Mouse (Mus musculus): ENCODE measurements around the gene Cd302. TPM values are rescaled to one million over a fixed set of nuclear protein-coding genes. Genes with fewer than 3 reads are reported as not detected.

Cd302 gene
- total RNA-seq (2017) = 2.3 and 4.0 TPM in 2 replicates

- no peak for ATAC-seq (ENCODE audit: extremely low read depth, insufficient number of reproducible peaks, low FRiP score, poor library complexity, severe bottlenecking)
These were observed at the start of gene Cd302 for GRCm38 (mm10) chr2:60284467-60284821. Cd302 (minus strand) TSS chr2:60284488.

GRCm38 (mm10) chr2:60328641-60329040, 44.4 kb upstream of the Cd302 start:
- ATAC-seq (ENCODE audit: extremely low read depth, insufficient number of reproducible peaks, low FRiP score, poor library complexity, severe bottlenecking) = no peak

DNA sequence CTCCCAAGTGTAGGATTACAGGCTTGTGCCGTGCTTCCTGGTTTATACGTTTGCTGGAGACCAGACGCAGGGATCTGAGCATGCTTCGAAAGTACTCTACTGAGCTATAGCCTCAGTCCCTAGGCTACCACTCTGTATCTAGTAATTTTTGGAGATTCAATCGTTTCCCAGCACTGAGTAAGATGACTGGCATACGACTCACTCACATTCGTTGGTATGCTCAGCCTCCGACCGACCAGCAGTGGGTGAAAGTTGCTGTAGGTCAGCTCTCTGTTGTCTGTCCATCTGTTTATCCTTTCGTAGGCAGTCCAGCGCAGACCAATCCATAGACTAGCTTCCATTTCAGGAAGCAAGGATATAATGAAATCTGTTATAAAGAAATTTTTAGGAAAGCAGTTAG, 43.3 kb upstream of the Cd302 start:
- ATAC-seq (ENCODE audit: extremely low read depth, insufficient number of reproducible peaks, low FRiP score, poor library complexity, severe bottlenecking) = no peak

- no peak for ATAC-seq (ENCODE audit: extremely low read depth, insufficient number of reproducible peaks, low FRiP score, poor library complexity, severe bottlenecking)
These were observed 42.7 kb upstream of the Cd302 start for GRCm38 (mm10) chr2:60326948-60327347.

GRCm38 (mm10) chr2:60323411-60323810, 39.1 kb upstream of the Cd302 start:
- ATAC-seq (ENCODE audit: extremely low read depth, insufficient number of reproducible peaks, low FRiP score, poor library complexity, severe bottlenecking) = peak; percentile 58; the same call in 1 of the 2 replicates

DNA sequence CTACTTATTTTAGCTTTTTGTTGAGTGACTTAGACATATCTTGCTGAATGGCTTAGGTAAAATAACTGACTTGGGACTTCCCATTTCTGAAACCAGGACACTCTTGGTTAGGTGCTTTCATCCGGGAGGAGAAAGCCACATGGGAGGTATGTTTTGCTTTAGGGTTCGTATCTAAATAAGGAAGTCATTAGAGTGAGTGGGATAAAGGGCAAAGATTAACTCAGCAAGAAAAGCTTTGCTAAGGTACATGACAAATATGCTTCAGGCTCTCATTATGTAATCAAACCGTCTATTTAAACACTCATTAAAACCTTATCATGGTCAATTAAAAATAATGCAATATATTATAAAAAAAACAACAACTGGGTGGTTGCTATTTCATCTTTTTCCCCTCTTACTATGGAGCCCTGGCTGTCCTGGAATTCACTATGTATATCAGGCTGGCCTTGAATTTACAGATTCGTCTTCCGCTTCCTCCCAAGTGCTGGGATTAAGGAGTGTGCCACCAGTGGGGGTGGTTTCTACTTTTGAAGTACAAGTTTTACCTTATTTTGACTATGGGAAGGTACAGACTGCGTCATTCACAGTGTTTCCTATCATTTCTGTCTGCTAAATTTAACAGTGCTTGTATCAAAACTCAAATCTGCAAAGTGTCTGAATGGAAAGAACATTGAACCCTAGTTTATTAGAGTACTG, 37.9 kb upstream of the Cd302 start:
- no peak for ATAC-seq (ENCODE audit: extremely low read depth, insufficient number of reproducible peaks, low FRiP score, poor library complexity, severe bottlenecking)

DNA sequence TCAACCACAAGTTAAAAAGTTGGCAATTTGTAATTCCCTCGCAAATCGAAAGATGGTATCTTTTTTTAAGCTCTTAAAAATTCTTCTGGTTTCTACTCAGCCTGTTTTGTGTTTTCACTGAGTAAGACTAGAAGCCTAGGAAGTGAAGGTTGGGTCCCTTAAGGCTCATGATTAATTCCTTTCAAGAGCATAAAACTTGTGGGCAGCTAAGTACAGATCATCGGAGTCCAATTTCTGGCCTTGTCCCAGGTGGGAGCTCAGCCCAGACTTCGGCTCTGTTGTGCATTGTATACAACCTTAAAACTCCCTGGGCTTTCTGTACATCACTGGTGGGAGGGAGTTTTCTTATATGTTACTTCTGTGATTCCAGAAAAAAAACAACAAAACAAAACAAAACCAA, 19.5 kb upstream of the Cd302 start:
- no peak for ATAC-seq (ENCODE audit: extremely low read depth, insufficient number of reproducible peaks, low FRiP score, poor library complexity, severe bottlenecking)

DNA sequence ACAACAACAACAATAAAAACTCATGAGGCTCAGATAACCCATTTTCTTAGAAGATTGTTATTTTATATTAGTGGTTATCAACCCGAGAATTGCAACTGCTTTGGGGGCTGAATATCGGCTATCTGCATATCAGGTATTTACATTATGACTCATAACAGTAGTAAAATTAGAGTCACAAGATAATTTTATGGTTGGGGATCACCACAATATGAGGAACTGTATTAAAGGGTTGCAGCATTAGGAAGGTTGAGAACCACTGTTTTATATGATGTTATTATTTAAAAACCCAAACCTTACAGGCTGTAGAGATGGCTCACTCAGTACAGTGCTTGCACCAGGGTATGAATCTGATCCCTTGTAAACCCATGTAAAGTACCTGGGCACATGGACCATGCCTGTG, 15.0 kb upstream of the Cd302 start:
- no peak for ATAC-seq (ENCODE audit: extremely low read depth, insufficient number of reproducible peaks, low FRiP score, poor library complexity, severe bottlenecking)

GRCm38 (mm10) chr2:60298266-60298665, 14.0 kb upstream of the Cd302 start:
- peak; percentile 99 for ATAC-seq (ENCODE audit: extremely low read depth, insufficient number of reproducible peaks, low FRiP score, poor library complexity, severe bottlenecking)

GRCm38 (mm10) chr2:60291381-60291780, 7.1 kb upstream of the Cd302 start:
- no peak for ATAC-seq (ENCODE audit: extremely low read depth, insufficient number of reproducible peaks, low FRiP score, poor library complexity, severe bottlenecking)

DNA sequence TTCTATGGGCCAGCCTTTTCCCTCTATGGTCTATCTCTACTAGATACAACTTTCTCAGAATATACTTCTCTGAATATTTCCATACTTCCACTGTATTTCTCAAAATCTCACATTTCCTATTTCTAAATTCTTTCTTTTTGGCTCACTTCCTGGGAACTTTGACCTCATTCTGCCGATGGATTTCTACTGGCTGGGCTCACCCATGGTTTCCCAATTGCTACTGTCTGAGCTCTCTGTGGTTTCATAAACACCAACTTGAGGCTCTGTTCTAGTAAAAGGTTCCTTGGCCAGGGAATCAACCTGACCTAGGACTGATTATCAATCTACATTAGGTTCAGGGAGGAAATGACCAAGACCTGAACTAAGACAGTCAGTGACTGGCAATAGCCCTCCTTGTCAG, 5.2 kb upstream of the Cd302 start:
- ATAC-seq (ENCODE audit: extremely low read depth, insufficient number of reproducible peaks, low FRiP score, poor library complexity, severe bottlenecking) = no peak

GRCm38 (mm10) chr2:60288606-60289005, 4.3 kb upstream of the Cd302 start:
- ATAC-seq (ENCODE audit: extremely low read depth, insufficient number of reproducible peaks, low FRiP score, poor library complexity, severe bottlenecking) = peak; percentile 83

DNA sequence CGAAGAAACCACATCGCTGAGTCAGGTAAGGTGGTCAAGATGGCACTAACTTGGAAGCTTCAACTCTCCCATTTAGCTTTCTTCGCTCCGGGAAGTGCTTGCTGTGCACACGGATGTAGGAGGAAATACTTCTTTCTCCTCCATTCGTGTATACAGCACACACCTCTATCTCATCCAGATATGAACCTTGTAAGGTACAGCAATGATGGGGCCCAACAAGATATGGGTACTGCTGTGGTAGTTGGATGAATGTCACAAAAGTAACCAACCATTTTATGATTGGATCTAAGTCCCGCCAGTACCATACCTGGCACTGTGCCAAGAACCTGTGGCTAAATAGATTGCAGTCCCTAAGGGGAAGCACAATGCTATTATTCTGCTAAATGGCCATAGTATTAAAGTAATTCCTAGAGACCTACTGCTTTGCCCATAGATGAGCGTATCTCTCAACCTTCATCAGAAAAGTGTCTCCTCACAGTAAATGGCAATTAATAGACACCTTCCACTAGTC, 874 bp upstream of the Cd302 start:
- no peak for ATAC-seq (ENCODE audit: extremely low read depth, insufficient number of reproducible peaks, low FRiP score, poor library complexity, severe bottlenecking)

DNA sequence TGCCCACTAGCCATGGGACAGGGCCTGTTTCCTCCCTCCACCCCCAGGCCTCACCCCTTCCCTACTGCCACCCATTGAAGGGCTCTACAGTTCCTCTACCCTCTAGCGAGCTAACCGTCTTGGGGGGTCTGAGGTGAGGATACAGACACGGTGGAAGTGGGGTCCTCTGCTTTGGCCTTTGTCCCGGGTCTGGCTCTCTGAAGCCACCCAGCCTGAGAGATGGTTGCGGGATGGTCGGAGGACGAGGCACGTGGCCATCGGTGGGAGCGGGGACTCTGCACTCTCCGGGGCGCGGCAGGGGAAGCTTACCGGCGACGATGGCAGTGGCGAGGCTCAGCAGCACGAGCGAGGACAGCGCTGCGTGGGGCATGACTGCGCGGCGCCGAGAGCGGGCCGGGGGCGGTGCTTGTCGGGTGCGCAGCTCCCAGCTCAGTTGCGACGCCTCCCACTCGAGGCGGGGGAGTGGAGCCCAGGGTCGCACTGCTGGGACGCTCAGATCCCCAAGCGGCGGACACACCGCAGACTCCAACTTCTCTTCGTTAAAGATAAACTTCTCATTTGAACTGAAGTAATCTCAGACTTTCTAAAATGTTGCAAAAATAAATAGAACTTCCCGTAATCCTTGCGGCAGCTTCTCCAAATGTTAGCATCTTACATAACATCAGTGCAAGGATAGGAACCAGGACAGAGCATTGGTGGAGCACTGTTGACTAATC, 379 bp downstream of the Cd302 start:
- peak; percentile 36 for ATAC-seq (ENCODE audit: extremely low read depth, insufficient number of reproducible peaks, low FRiP score, poor library complexity, severe bottlenecking)

DNA sequence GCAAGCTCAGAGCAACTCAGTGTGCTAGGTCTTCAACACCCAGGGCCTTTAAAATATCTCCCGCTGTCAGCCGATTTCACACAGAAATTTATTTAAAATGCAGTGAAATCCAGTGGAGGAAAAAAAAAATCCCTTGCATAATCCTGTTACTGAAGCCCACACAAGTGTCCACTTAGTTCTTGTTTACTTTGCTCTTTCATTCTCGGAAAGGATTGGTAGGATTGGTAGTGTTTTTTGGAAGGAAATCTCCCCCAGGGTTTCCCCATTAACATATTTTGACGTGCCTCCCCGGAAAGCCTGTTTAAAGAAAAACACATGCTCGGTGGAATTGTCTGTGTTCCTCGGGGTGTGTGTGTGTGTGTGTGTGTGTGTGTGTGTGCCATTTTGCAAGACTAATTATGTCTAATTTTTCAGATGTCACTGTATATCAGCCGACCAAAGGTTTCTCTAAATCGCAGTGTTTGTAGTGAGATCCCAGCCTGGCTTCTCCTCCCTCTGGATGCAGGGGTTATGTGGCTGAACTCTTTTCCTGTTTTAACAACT, 1.0 kb downstream of the Cd302 start:
- no peak for ATAC-seq (ENCODE audit: extremely low read depth, insufficient number of reproducible peaks, low FRiP score, poor library complexity, severe bottlenecking)

GRCm38 (mm10) chr2:60282625-60283024, 1.7 kb downstream of the Cd302 start:
- ATAC-seq (ENCODE audit: extremely low read depth, insufficient number of reproducible peaks, low FRiP score, poor library complexity, severe bottlenecking) = no peak

DNA sequence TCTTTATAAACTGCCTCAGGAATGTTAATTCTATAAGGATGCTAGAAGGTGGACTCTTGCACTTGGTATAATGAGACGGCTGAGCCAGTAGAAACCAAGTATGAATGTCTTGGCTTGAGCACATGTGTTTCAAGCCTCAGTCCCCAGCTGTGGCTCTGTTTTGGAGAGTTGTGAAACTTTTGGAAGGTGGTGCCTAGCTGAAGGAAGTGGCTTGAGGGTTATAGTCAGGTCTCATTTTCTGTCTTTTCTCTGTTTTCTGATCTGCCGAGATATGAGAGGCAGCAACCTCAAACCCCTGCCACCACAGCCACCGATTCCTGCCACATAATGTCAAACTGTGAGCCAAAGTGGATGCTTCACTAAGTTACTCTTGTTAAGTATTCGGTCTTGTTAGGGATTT, 5.7 kb downstream of the Cd302 start:
- no peak for ATAC-seq (ENCODE audit: extremely low read depth, insufficient number of reproducible peaks, low FRiP score, poor library complexity, severe bottlenecking)

GRCm38 (mm10) chr2:60269856-60270479, 14.3 kb downstream of the Cd302 start:
- no peak for ATAC-seq (ENCODE audit: extremely low read depth, insufficient number of reproducible peaks, low FRiP score, poor library complexity, severe bottlenecking)

- ATAC-seq (ENCODE audit: extremely low read depth, insufficient number of reproducible peaks, low FRiP score, poor library complexity, severe bottlenecking) = no peak
These were observed 16.7 kb downstream of the Cd302 start for GRCm38 (mm10) chr2:60267567-60267966.
